In the genomic region with DNA sequence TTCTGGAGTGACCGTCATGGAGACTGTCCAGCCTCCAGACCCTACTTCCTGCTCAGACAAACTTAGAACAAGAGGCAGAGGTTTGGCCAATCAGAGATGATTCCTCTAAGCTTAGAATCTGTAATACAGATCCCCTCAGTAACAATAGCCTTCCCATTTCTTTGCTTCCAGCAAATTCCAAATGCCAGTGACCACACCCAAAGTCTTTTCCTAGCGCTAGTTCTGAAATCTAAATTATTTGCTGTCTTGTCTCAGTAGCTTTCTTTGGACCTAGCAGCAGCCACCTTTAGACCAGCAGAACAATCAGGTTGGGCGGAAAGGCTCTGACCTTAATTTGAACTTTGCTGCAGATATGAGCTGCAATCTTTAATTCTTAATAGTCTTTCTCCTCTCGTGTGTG, we compare ENCODE assay signal across 18 mouse cellular contexts. TPM values are rescaled to one million over a fixed set of nuclear protein-coding genes. Genes with fewer than 3 reads are reported as not detected.
A peak's percentile ranks its signal among the peaks of the same experiment; 100 is the strongest.
DNase-seq lines count a peak whose midpoint lies in the region; ATAC-seq lines count a peak whose summit lies in the region.
"Had no signal": no experiment of that assay in that cellular context is flagged by ENCODE, and none has a peak within 500 bp of the region (broad histone marks: within the 10 kb centered on the region; RNA-seq: fewer than 3 reads in every experiment).

No protein-coding gene starts in this region.

- 0 out of 2 replicates have a peak overlapping the region, but pooled peaks have one; percentile 5 for H3K27ac ChIP-seq in lung, embryonic 15.5 days
- peak overlapping the region; percentile 54 for H3K27ac ChIP-seq in heart, embryonic 13.5 days (replicated peaks)
- no peak overlapping the region for H3K27ac ChIP-seq in midbrain, embryonic 14.5 days (replicated peaks; ENCODE audit: low read depth, low read length)
- H3K27ac ChIP-seq: hindbrain, embryonic 14.5 days; liver, embryonic 12.5 days; midbrain, embryonic 15.5 days had no signal

- H3K4me2 ChIP-seq in lung, embryonic 15.5 days, result no peak overlapping the region
- no peak overlapping the region for H3K4me2 ChIP-seq in heart, embryonic 13.5 days
- H3K4me2 ChIP-seq in midbrain, embryonic 14.5 days (ENCODE audit: low read length), result no peak overlapping the region
- H3K4me2 ChIP-seq: hindbrain, embryonic 14.5 days; liver, embryonic 12.5 days; midbrain, embryonic 15.5 days had no signal

- peak; percentile 36 for DNase-seq in heart, adult 8-10 months (ENCODE audit: low spot score)
- DNase-seq in heart, postnatal 4 days, result no peak
- DNase-seq in lung, postnatal 25 days (ENCODE audit: low spot score), result no peak
- no peak for DNase-seq in layer of hippocampus, adult 9-10 months (ENCODE audit: low spot score)
- DNase-seq in midbrain, embryonic 14.5 days, result no peak
- DNase-seq: adrenal gland, adult 8-10 months; cerebellum, adult 11 months; cerebellum, postnatal 14 days; gastrocnemius, postnatal 36 days; left cerebral cortex, postnatal 4 days; thymus, postnatal 36 days had no signal

- H3K9me3 ChIP-seq in lung, embryonic 15.5 days, result no peaks in the 10 kb centered on the region
- H3K9me3 ChIP-seq in heart, embryonic 13.5 days, result no peaks in the 10 kb centered on the region
- H3K9me3 ChIP-seq in midbrain, embryonic 14.5 days (ENCODE audit: control insufficient read depth, low read length), result no peaks in the 10 kb centered on the region
- H3K9me3 ChIP-seq: midbrain, embryonic 15.5 days had no signal

- no peak overlapping the region for H3K4me3 ChIP-seq in lung, embryonic 15.5 days
- H3K4me3 ChIP-seq in heart, embryonic 13.5 days, result no peak overlapping the region
- H3K4me3 ChIP-seq in midbrain, embryonic 14.5 days (replicated peaks; ENCODE audit: low read depth, low read length), result no peak overlapping the region
- H3K4me3 ChIP-seq: liver, embryonic 12.5 days; midbrain, embryonic 15.5 days had no signal

- no peak for ATAC-seq in lung, embryonic 15.5 days (ENCODE audit: borderline replicate concordance, extremely low read depth, low FRiP score, low TSS enrichment)
- ATAC-seq in heart, embryonic 13.5 days (ENCODE audit: extremely low read depth, insufficient number of reproducible peaks, low FRiP score, low TSS enrichment), result 0 out of 2 replicates have a peak, but pooled peaks have one; percentile 10
- ATAC-seq in midbrain, embryonic 14.5 days (ENCODE audit: low FRiP score, low TSS enrichment), result no peak
- ATAC-seq: intestine, embryonic 16.5 days; liver, embryonic 12.5 days; lung, postnatal 0 days; midbrain, embryonic 15.5 days had no signal

- H3K36me3 ChIP-seq in lung, embryonic 15.5 days, result no peaks in the 10 kb centered on the region
- H3K36me3 ChIP-seq in heart, embryonic 13.5 days, result no peaks in the 10 kb centered on the region
- H3K36me3 ChIP-seq in midbrain, embryonic 14.5 days (ENCODE audit: control insufficient read depth, insufficient read depth, low read length), result no peaks in the 10 kb centered on the region
- H3K36me3 ChIP-seq: liver, embryonic 12.5 days; midbrain, embryonic 15.5 days had no signal

- WGBS in lung, embryonic 15.5 days, result 27% methylated on average over 4 of the region's 4 CpGs
- WGBS in heart, embryonic 13.5 days, result 16% methylated on average over 4 of the region's 4 CpGs
- WGBS in midbrain, embryonic 14.5 days, result 80% methylated on average over 4 of the region's 4 CpGs

- H3K27me3 ChIP-seq in lung, embryonic 15.5 days, result no peaks in the 10 kb centered on the region
- H3K27me3 ChIP-seq in heart, embryonic 13.5 days (replicated peaks), result no peaks in the 10 kb centered on the region
- H3K27me3 ChIP-seq in midbrain, embryonic 14.5 days (ENCODE audit: control insufficient read depth, insufficient read depth, low read length), result no peaks in the 10 kb centered on the region
- H3K27me3 ChIP-seq: liver, embryonic 12.5 days; midbrain, embryonic 15.5 days had no signal

- H3K9ac ChIP-seq in lung, embryonic 15.5 days, result no peak overlapping the region
- H3K9ac ChIP-seq in heart, embryonic 13.5 days, result no peak overlapping the region
- no peak overlapping the region for H3K9ac ChIP-seq in midbrain, embryonic 14.5 days (replicated peaks; ENCODE audit: low read length)
- H3K9ac ChIP-seq: hindbrain, embryonic 14.5 days; liver, embryonic 12.5 days; midbrain, embryonic 15.5 days had no signal

- H3K4me1 ChIP-seq in lung, embryonic 15.5 days, result peaks cover 54% of the 10 kb centered on the region
- peaks cover 44% of the 10 kb centered on the region for H3K4me1 ChIP-seq in heart, embryonic 13.5 days
- H3K4me1 ChIP-seq in midbrain, embryonic 14.5 days (ENCODE audit: control insufficient read depth, insufficient read depth, low read length), result no peaks in the 10 kb centered on the region
- H3K4me1 ChIP-seq: midbrain, embryonic 15.5 days had no signal

RNA-seq across cellular contexts. Expression of gene Xpnpep1, which starts 30.9 kb away (rescaled TPM):
- total RNA-seq in heart, adult 8-10 months (2022), result 10 to 100 TPM; 52.4 to 81.0 (median 72.0) TPM
- total RNA-seq in heart, postnatal 4 days (2021), result 100 to 1,000 TPM; 156 to 158 TPM
- polyA plus RNA-seq in lung, embryonic 15.5 days (2015; fragmentation: Nextera tagmentation; extraction: Ambion mirVana), result 167 and 169 TPM in 2 replicates
- 142 and 151 TPM in 2 replicates for polyA plus RNA-seq in heart, embryonic 13.5 days (2015; fragmentation: Nextera tagmentation; extraction: Ambion mirVana)
- 135 and 136 TPM in 2 replicates for polyA plus RNA-seq in midbrain, embryonic 14.5 days (2014; fragmentation: Nextera tagmentation; extraction: Ambion mirVana)
